Mouse (Mus musculus) frontal cortex, postnatal 14 days (tissue): ENCODE measurements at regions not wholly inside any gene's neighbourhood (a gene's known extent, or its start where the extent isn't known, plus 50 kb on each side); places are given as distances from the start of the nearest gene placed in this dataset.

Experiments
- DNase-seq, 2 experiments: peaks; one replicate each; pipeline ENCODE4 v3.0.0; 2022; ENCODE audit warnings: low spot score in 2 of 2

GRCm38 (mm10) chr16:51457166-51457565, 573.9 kb upstream of the Cblb start:
- no peak for DNase-seq

- no peak for DNase-seq
These were observed 555.3 kb upstream of the Cblb start for GRCm38 (mm10) chr16:51475690-51476089.

GRCm38 (mm10) chr16:51496096-51496495, 534.9 kb upstream of the Cblb start:
- DNase-seq: no peak

GRCm38 (mm10) chr16:51497777-51498176, 533.2 kb upstream of the Cblb start:
- DNase-seq: no peak

GRCm38 (mm10) chr16:51517079-51517478, 513.9 kb upstream of the Cblb start:
- DNase-seq: no peak

- no peak for DNase-seq
These were observed 510.3 kb upstream of the Cblb start for GRCm38 (mm10) chr16:51520762-51521161.

- no peak for DNase-seq
These were observed 509.5 kb upstream of the Cblb start for GRCm38 (mm10) chr16:51521317-51522092.

GRCm38 (mm10) chr16:51524023-51524422, 507.0 kb upstream of the Cblb start:
- no peak for DNase-seq

- DNase-seq: no peak
These were observed 498.5 kb upstream of the Cblb start for GRCm38 (mm10) chr16:51532496-51532895.

GRCm38 (mm10) chr16:51543769-51544168, 487.3 kb upstream of the Cblb start:
- no peak for DNase-seq

- DNase-seq: no peak
These were observed 484.0 kb upstream of the Cblb start for GRCm38 (mm10) chr16:51547032-51547431.

- DNase-seq: no peak
These were observed 468.0 kb upstream of the Cblb start for GRCm38 (mm10) chr16:51562866-51563658.

- no peak for DNase-seq
These were observed 467.0 kb upstream of the Cblb start for GRCm38 (mm10) chr16:51564064-51564463.

GRCm38 (mm10) chr16:51577915-51578593, 453.0 kb upstream of the Cblb start:
- no peak for DNase-seq

GRCm38 (mm10) chr16:51580525-51580924, 450.5 kb upstream of the Cblb start:
- DNase-seq: no peak

GRCm38 (mm10) chr16:51589924-51590397, 441.1 kb upstream of the Cblb start:
- DNase-seq: no peak

- no peak for DNase-seq
These were observed 413.4 kb upstream of the Cblb start for GRCm38 (mm10) chr16:51617579-51617978.

GRCm38 (mm10) chr16:51646646-51647045, 384.4 kb upstream of the Cblb start:
- DNase-seq: no peak

GRCm38 (mm10) chr16:51650100-51650499, 380.9 kb upstream of the Cblb start:
- DNase-seq: no peak

GRCm38 (mm10) chr16:51650683-51651082, 380.3 kb upstream of the Cblb start:
- DNase-seq: no peak

GRCm38 (mm10) chr16:51661693-51662092, 369.3 kb upstream of the Cblb start:
- DNase-seq: no peak

- DNase-seq: no peak
These were observed 366.7 kb upstream of the Cblb start for GRCm38 (mm10) chr16:51664325-51664724.
